Mouse (Mus musculus) liver, embryonic 16.5 days (tissue): ENCODE measurements around the gene Spata17. TPM values are rescaled to one million over a fixed set of nuclear protein-coding genes. Genes with fewer than 3 reads are reported as not detected.

Source experiments
- ATAC-seq: fragments of 200-750 bp; cut with Nextera tagmentation; 2 replicates; pipeline ENCODE4 v1.8.0; 2017; ENCODE audit warnings: low read depth, mild to moderate bottlenecking, moderate number of reproducible peaks, moderate library complexity
- H3K27ac ChIP-seq: fragments of 300-500 bp; sonication (generic); 2 replicates; pipeline ENCODE4 v1.5.1; 2014; ENCODE audit warnings: mild to moderate bottlenecking, low read length
- H3K27me3 ChIP-seq: fragments of 300-500 bp; sonication (generic); 2 replicates; pipeline ENCODE4 v1.6.1; 2014; ENCODE audit warnings: low read depth, low read length, mixed read lengths; ENCODE audit not compliant: control insufficient read depth, insufficient read depth
- H3K36me3 ChIP-seq: fragments of 300-500 bp; sonication (generic); 2 replicates; pipeline ENCODE4 v1.6.1; 2014; ENCODE audit warnings: mild to moderate bottlenecking; ENCODE audit not compliant: control insufficient read depth, insufficient read depth
- H3K4me1 ChIP-seq: fragments of 300-500 bp; sonication (generic); 2 replicates; pipeline ENCODE4 v1.6.1; 2014; ENCODE audit warnings: low read depth, low read length, mixed read lengths; ENCODE audit not compliant: control insufficient read depth
- H3K4me2 ChIP-seq: fragments of 300-500 bp; sonication (generic); 2 replicates; pipeline ENCODE4 v1.6.1; 2014; ENCODE audit warnings: low read depth, low read length, mixed read lengths
- H3K4me3 ChIP-seq: fragments of 300-500 bp; sonication (generic); 2 replicates; pipeline ENCODE4 v1.5.1; 2014; ENCODE audit warnings: low read depth, mild to moderate bottlenecking, low read length
- H3K9ac ChIP-seq: fragments of 300-500 bp; sonication (generic); 2 replicates; pipeline ENCODE4 v1.6.1; 2014; ENCODE audit warnings: low read depth, low read length
- H3K9me3 ChIP-seq: fragments of 300-500 bp; sonication (generic); replicated peaks from 2 replicates; pipeline ENCODE4 v1.6.1; 2016; ENCODE audit warnings: low read length; ENCODE audit not compliant: control insufficient read depth
- WGBS: fragments of 180-500 bp; shearing (Covaris S2); extraction: QIAGEN DNeasy Blood & Tissue Kit; methylation state at CpG from one replicate; pipeline ENCODE4 v1.1.7; 2014; ENCODE audit not compliant: insufficient replicate concordance; 5-methylcytosine and 5-hydroxymethylcytosine counted together
- polyA plus RNA-seq: library from polyadenylated mRNA; unstranded; fragments of >200 nt; fragmentation: Nextera tagmentation; extraction: Ambion mirVana; gene quantifications from 2 replicates; pipeline ENCODE4 v1.2.1, GENCODE M21; 2015

The Spata17 gene
- polyA plus RNA-seq, 1 experiment from 2014 or later: 0.24 TPM

GRCm38 (mm10) chr1:187209496-187209895 is 5.8 kb downstream of the Spata17 start:
- H3K9me3 ChIP-seq: no peaks in the 10 kb centered on the region
- H3K9ac ChIP-seq: no peak overlapping the region
- no peak for ATAC-seq
- no peaks in the 10 kb centered on the region; the same call in 1 of the 2 replicates for H3K4me1 ChIP-seq
- H3K4me2 ChIP-seq: no peak overlapping the region
- no peaks in the 10 kb centered on the region for H3K36me3 ChIP-seq
- WGBS: 41% methylated on average over 4 of the region's 4 CpGs
- no peak overlapping the region for H3K4me3 ChIP-seq
- no peaks in the 10 kb centered on the region for H3K27me3 ChIP-seq
- H3K27ac ChIP-seq: no peak overlapping the region

- Histone ChIP-seq H3K27me3 (no peaks in the 10 kb centered on the region), H3K9ac (no peak overlapping the region), H3K9me3 (no peaks in the 10 kb centered on the region), H3K4me3 (no peak overlapping the region), H3K4me1 (no peaks in the 10 kb centered on the region), H3K27ac (no peak overlapping the region), H3K36me3 (no peaks in the 10 kb centered on the region), H3K4me2 (no peak overlapping the region)
- WGBS: 61% methylated on average over 6 of the region's 6 CpGs
- no peak for ATAC-seq
Measured at GRCm38 (mm10) chr1:187205506-187205905, 9.8 kb downstream of the Spata17 start.

DNA sequence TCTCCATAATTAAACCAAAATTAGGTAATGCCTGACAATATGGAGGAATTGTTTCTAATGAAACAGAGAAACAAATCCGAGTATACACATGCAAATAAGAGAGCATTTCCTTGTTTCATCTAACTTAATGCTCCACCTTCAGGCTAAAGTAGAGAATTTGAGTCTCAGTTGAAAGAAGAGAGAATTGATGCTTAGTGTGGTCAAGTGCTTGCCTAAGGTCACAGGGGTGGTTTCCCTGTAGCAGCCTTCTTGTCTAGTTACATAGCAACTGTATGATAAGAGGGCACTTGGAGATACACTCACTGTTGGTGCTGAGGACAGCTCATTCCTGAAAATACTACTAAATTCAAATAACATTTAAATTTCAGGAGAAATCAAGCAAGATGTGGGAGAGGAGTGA is 36.7 kb downstream of the Spata17 start:
- ATAC-seq: no peak
- Histone ChIP-seq H3K4me3 (no peak overlapping the region), H3K27me3 (no peaks in the 10 kb centered on the region), H3K36me3 (no peaks in the 10 kb centered on the region), H3K4me2 (no peak overlapping the region), H3K9me3 (no peaks in the 10 kb centered on the region), H3K9ac (no peak overlapping the region), H3K4me1 (no peaks in the 10 kb centered on the region), H3K27ac (no peak overlapping the region)
- WGBS: 47% methylated on average over 1 of the region's 1 CpGs

GRCm38 (mm10) chr1:187175991-187176390 is 39.3 kb downstream of the Spata17 start:
- Histone ChIP-seq H3K9ac (no peak overlapping the region), H3K27ac (no peak overlapping the region), H3K9me3 (no peaks in the 10 kb centered on the region), H3K4me3 (no peak overlapping the region), H3K27me3 (no peaks in the 10 kb centered on the region), H3K4me1 (no peaks in the 10 kb centered on the region), H3K36me3 (no peaks in the 10 kb centered on the region), H3K4me2 (no peak overlapping the region)
- 83% methylated on average over 1 of the region's 1 CpGs for whole genome bisulfite sequencing
- ATAC-seq: no peak

- Histone ChIP-seq H3K27ac (no peak overlapping the region), H3K9ac (no peak overlapping the region), H3K9me3 (no peaks in the 10 kb centered on the region), H3K27me3 (no peaks in the 10 kb centered on the region), H3K4me1 (no peaks in the 10 kb centered on the region), H3K4me2 (no peak overlapping the region), H3K4me3 (no peak overlapping the region), H3K36me3 (no peaks in the 10 kb centered on the region)
- 29% methylated on average over 3 of the region's 3 CpGs for WGBS
- no peak for ATAC-seq
Measured at GRCm38 (mm10) chr1:187170361-187170760, 44.9 kb downstream of the Spata17 start.

- no peak overlapping the region for H3K4me2 ChIP-seq
- H3K36me3 ChIP-seq: no peaks in the 10 kb centered on the region
- 72% methylated on average over 7 of the region's 7 CpGs for WGBS
- H3K4me3 ChIP-seq: no peak overlapping the region
- no peaks in the 10 kb centered on the region for H3K4me1 ChIP-seq
- no peaks in the 10 kb centered on the region for H3K27me3 ChIP-seq
- no peak overlapping the region for H3K9ac ChIP-seq
- ATAC-seq: no peak
- no peak overlapping the region for H3K27ac ChIP-seq
- H3K9me3 ChIP-seq: no peaks in the 10 kb centered on the region
Measured at GRCm38 (mm10) chr1:187169646-187170045, 45.6 kb downstream of the Spata17 start.

GRCm38 (mm10) chr1:187163571-187163970 is 51.7 kb downstream of the Spata17 start:
- Histone ChIP-seq H3K27me3 (no peaks in the 10 kb centered on the region), H3K4me2 (no peak overlapping the region), H3K36me3 (no peaks in the 10 kb centered on the region), H3K9ac (no peak overlapping the region), H3K27ac (no peak overlapping the region), H3K4me1 (no peaks in the 10 kb centered on the region), H3K4me3 (no peak overlapping the region), H3K9me3 (no peaks in the 10 kb centered on the region)
- ATAC-seq: no peak

DNA sequence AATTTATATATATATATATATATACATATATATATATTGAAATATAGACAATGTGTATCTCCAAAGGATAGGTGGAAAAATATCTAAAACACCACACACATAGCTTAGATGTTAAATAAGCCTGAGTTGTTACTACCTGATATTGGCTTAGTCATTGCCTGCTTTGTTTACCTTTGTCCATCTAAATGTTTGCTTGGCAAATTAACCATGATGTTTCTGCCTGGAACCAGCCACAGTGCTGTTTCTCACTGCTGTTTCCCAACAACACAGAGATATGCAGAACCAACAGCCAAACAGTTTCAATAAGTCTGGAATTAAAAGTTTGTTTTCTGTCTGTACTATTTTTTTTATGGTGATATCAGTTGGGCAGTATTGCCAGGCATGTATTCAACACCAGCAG is 59.6 kb downstream of the Spata17 start:
- no peaks in the 10 kb centered on the region for H3K4me1 ChIP-seq
- H3K9ac ChIP-seq: no peak overlapping the region
- ATAC-seq: peak; percentile 55; the same call in 1 of the 2 replicates
- no peaks in the 10 kb centered on the region for H3K36me3 ChIP-seq
- H3K9me3 ChIP-seq: no peaks in the 10 kb centered on the region
- no peak overlapping the region for H3K27ac ChIP-seq
- H3K4me3 ChIP-seq: no peak overlapping the region
- no peaks in the 10 kb centered on the region for H3K27me3 ChIP-seq
- no peak overlapping the region for H3K4me2 ChIP-seq

DNA sequence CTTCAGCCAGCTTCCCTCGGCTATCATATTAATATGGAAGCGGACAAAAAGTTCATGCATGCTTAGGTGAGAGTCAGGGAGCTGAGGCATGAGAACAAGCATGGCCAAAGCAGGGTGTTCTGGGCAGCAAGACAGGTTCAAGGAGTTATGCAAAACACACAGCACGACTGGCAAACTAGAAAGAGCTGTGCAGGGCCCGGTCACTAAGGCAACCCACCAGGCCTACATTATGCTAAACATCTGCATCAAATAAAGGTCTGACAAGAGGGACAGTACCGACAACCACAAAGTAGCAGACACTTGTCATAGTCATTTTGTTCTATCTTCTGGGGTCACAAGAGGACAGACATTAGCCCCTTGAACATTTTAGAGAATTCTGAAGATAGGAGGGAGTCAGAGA is 61.6 kb downstream of the Spata17 start:
- WGBS: 66% methylated on average over 5 of the region's 5 CpGs
- H3K9ac ChIP-seq: no peak overlapping the region
- H3K27me3 ChIP-seq: no peaks in the 10 kb centered on the region
- H3K27ac ChIP-seq: no peak overlapping the region
- H3K4me1 ChIP-seq: no peaks in the 10 kb centered on the region
- no peak for ATAC-seq
- H3K4me2 ChIP-seq: no peak overlapping the region
- no peaks in the 10 kb centered on the region for H3K9me3 ChIP-seq
- H3K36me3 ChIP-seq: no peaks in the 10 kb centered on the region
- H3K4me3 ChIP-seq: no peak overlapping the region

DNA sequence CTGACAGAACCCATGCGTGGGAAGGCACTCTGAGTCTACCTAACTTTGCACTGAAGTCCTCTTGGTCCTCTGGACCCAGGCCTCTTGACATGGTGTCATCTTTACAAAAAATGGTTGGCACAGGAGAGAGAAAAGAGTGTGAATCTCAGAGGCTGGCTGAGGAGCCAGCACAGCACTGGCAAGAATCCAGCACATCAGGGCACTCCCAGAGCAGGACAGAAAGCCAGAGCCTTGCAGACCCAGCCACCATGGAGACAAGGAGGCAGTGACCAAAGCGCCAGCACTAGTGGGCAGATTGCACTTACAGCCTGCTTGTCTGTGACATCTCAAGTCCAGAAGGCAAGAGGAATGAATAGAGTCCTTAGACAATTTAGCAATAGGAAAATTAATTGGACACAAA is 62.7 kb downstream of the Spata17 start:
- H3K36me3 ChIP-seq: no peaks in the 10 kb centered on the region
- no peaks in the 10 kb centered on the region for H3K9me3 ChIP-seq
- no peak overlapping the region for H3K27ac ChIP-seq
- no peaks in the 10 kb centered on the region for H3K4me1 ChIP-seq
- 80% methylated on average over 2 of the region's 2 CpGs for WGBS
- no peak overlapping the region for H3K4me3 ChIP-seq
- H3K27me3 ChIP-seq: no peaks in the 10 kb centered on the region
- ATAC-seq: no peak
- no peak overlapping the region for H3K4me2 ChIP-seq
- H3K9ac ChIP-seq: no peak overlapping the region
